Mouse (Mus musculus): ENCODE measurements around the gene Man1a. TPM values are rescaled to one million over a fixed set of nuclear protein-coding genes. Genes with fewer than 3 reads are reported as not detected.

Gene Man1a
- polyA plus RNA-seq, 1 experiment from 2014 or later = 4.0 TPM

GRCm38 (mm10) chr10:53938199-53938598 lies 138.2 kb downstream of the Man1a start:
- H3K9me3 ChIP-seq = no peaks in the 10 kb centered on the region
- 81% methylated on average over 3 of the region's 3 CpGs for WGBS
- no peaks in the 10 kb centered on the region for H3K4me1 ChIP-seq
- no peak overlapping the region for H3K4me2 ChIP-seq
- no peaks in the 10 kb centered on the region for H3K27me3 ChIP-seq
- no peak for ATAC-seq (ENCODE audit: insufficient number of reproducible peaks, insufficient read depth, low FRiP score, low TSS enrichment, low read depth)
- no peak overlapping the region for H3K4me3 ChIP-seq
- no peak overlapping the region for H3K9ac ChIP-seq
- no peaks in the 10 kb centered on the region for H3K36me3 ChIP-seq
- H3K27ac ChIP-seq = no peak overlapping the region

GRCm38 (mm10) chr10:53936078-53936477 lies 140.3 kb downstream of the Man1a start:
- H3K4me3 ChIP-seq = no peak overlapping the region
- 85% methylated on average over 3 of the region's 3 CpGs for WGBS
- no peaks in the 10 kb centered on the region for H3K9me3 ChIP-seq
- no peak overlapping the region for H3K9ac ChIP-seq
- no peak overlapping the region for H3K27ac ChIP-seq
- no peak overlapping the region for H3K4me2 ChIP-seq
- H3K4me1 ChIP-seq = no peaks in the 10 kb centered on the region
- H3K27me3 ChIP-seq = no peaks in the 10 kb centered on the region
- no peaks in the 10 kb centered on the region for H3K36me3 ChIP-seq
- ATAC-seq (ENCODE audit: insufficient number of reproducible peaks, insufficient read depth, low FRiP score, low TSS enrichment, low read depth) = no peak

GRCm38 (mm10) chr10:53929722-53930500 lies 146.5 kb downstream of the Man1a start:
- no peak for ATAC-seq (ENCODE audit: insufficient number of reproducible peaks, insufficient read depth, low FRiP score, low TSS enrichment, low read depth)
- Histone ChIP-seq H3K36me3 (no peaks in the 10 kb centered on the region), H3K9me3 (no peaks in the 10 kb centered on the region), H3K4me1 (no peaks in the 10 kb centered on the region), H3K4me2 (no peak overlapping the region), H3K9ac (no peak overlapping the region), H3K4me3 (no peak overlapping the region), H3K27ac (no peak overlapping the region), H3K27me3 (no peaks in the 10 kb centered on the region)
- 65% methylated on average over 4 of the region's 4 CpGs for WGBS

DNA sequence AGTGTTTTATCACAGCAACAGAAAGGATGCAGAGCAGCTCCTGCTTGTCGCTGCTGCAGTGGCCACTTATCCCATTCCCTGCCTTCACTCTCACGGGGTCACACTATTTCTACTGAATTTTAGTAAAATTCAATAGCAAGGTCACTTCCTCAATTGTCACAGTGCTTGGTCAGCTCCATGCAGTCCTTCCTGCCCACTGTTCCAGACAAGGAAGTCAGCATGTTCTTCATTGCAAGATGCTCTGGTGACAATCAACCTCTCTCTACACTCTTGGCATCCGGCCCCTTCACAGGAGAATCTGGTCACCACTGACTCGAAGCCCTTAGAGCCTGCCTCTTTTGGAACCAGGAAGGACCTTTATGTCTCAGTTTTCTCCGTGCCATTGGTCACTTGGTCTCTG lies 148.5 kb downstream of the Man1a start:
- Histone ChIP-seq H3K27ac (no peak overlapping the region), H3K4me3 (no peak overlapping the region), H3K4me2 (no peak overlapping the region), H3K9me3 (no peaks in the 10 kb centered on the region), H3K36me3 (no peaks in the 10 kb centered on the region), H3K4me1 (no peaks in the 10 kb centered on the region), H3K9ac (no peak overlapping the region), H3K27me3 (no peaks in the 10 kb centered on the region)
- ATAC-seq (ENCODE audit: insufficient number of reproducible peaks, insufficient read depth, low FRiP score, low TSS enrichment, low read depth) = no peak
- WGBS = 77% methylated on average over 5 of the region's 5 CpGs

DNA sequence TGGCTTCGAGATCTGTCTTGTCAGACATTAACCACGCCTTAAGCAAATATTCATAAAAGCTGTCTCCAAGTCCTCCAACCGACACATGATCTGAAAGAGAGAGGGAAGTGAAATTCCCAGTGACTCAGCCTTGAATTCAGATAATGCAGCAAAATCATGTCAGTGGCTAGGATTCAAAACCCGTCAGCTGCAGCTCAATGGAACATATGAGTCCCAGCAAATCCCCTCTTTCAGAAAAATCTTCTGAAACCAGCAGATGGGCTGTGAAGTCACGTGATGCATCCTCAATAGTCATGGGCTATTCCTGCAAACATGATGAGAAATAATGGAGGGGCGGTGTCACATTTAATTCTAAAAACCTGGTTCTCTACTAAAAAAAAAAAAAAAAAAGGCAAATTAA lies 151.0 kb downstream of the Man1a start:
- ATAC-seq (ENCODE audit: insufficient number of reproducible peaks, insufficient read depth, low FRiP score, low TSS enrichment, low read depth) = no peak
- no peaks in the 10 kb centered on the region for H3K4me1 ChIP-seq
- whole genome bisulfite sequencing = 68% methylated on average over 6 of the region's 6 CpGs
- H3K36me3 ChIP-seq = no peaks in the 10 kb centered on the region
- H3K27ac ChIP-seq = no peak overlapping the region
- H3K9me3 ChIP-seq = no peaks in the 10 kb centered on the region
- H3K4me2 ChIP-seq = no peak overlapping the region
- H3K4me3 ChIP-seq = no peak overlapping the region
- no peak overlapping the region for H3K9ac ChIP-seq
- no peaks in the 10 kb centered on the region for H3K27me3 ChIP-seq

DNA sequence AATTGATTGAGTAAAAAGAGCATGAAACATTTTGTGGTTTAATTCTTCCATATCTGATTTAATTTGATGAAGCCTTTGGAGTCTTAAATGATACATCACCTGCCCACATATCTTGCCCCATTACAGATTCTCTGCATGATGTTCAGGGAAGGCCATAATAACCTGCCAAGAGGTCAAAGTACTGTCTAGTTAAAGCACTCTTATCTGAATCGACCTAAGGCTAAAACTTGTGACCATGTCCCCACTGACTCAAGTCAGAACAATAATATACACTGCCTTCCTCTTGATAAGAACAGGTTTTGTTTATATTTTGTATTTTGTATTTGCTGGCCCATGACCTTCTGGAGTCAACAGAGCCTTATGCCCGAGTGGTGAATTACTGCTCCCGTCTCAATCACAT lies 154.2 kb downstream of the Man1a start:
- 78% methylated on average over 3 of the region's 3 CpGs for WGBS
- H3K4me2 ChIP-seq = no peak overlapping the region
- no peak overlapping the region for H3K9ac ChIP-seq
- no peak overlapping the region for H3K4me3 ChIP-seq
- H3K27me3 ChIP-seq = no peaks in the 10 kb centered on the region
- H3K27ac ChIP-seq = no peak overlapping the region
- H3K4me1 ChIP-seq = no peaks in the 10 kb centered on the region
- no peaks in the 10 kb centered on the region for H3K36me3 ChIP-seq
- no peaks in the 10 kb centered on the region for H3K9me3 ChIP-seq
- ATAC-seq (ENCODE audit: insufficient number of reproducible peaks, insufficient read depth, low FRiP score, low TSS enrichment, low read depth) = no peak

DNA sequence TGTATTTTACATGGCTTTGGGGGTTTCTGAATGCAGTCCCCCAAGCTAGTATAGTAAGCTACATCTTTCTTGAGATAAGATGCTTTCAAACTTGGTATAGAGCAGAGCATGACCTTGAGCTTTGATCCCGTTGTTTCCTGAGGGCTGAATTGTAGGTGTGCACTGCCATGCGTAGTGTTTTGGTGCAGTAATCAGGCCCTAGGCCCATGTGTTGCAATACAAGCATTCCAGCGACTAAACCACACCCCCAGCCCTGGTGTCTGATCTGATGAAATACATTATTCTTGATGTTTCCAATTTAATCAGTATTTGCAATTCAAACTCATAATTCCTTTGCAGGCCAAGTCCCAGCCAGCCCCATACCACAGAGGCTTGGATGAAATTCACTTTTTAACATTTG lies 158.9 kb downstream of the Man1a start:
- 70% methylated on average over 3 of the region's 3 CpGs for WGBS
- Histone ChIP-seq H3K27me3 (no peaks in the 10 kb centered on the region), H3K36me3 (no peaks in the 10 kb centered on the region), H3K9me3 (no peaks in the 10 kb centered on the region), H3K4me2 (no peak overlapping the region), H3K9ac (no peak overlapping the region), H3K4me1 (no peaks in the 10 kb centered on the region), H3K4me3 (no peak overlapping the region), H3K27ac (no peak overlapping the region)
- no peak for ATAC-seq (ENCODE audit: insufficient number of reproducible peaks, insufficient read depth, low FRiP score, low TSS enrichment, low read depth)

- no peak overlapping the region for H3K4me2 ChIP-seq
- H3K4me1 ChIP-seq = no peaks in the 10 kb centered on the region
- no peaks in the 10 kb centered on the region for H3K9me3 ChIP-seq
- no peaks in the 10 kb centered on the region for H3K27me3 ChIP-seq
- H3K36me3 ChIP-seq = no peaks in the 10 kb centered on the region
- no peak overlapping the region for H3K9ac ChIP-seq
- ATAC-seq (ENCODE audit: insufficient number of reproducible peaks, insufficient read depth, low FRiP score, low TSS enrichment, low read depth) = no peak
- no peak overlapping the region for H3K4me3 ChIP-seq
- no peak overlapping the region for H3K27ac ChIP-seq
- WGBS = 78% methylated on average over 6 of the region's 6 CpGs
Measured at GRCm38 (mm10) chr10:53915719-53916118, 160.7 kb downstream of the Man1a start.

- Histone ChIP-seq H3K27me3 (no peaks in the 10 kb centered on the region), H3K27ac (no peak overlapping the region), H3K9me3 (no peaks in the 10 kb centered on the region), H3K4me1 (no peaks in the 10 kb centered on the region), H3K4me2 (no peak overlapping the region), H3K9ac (no peak overlapping the region), H3K4me3 (no peak overlapping the region), H3K36me3 (no peaks in the 10 kb centered on the region)
- 38% methylated on average over 8 of the region's 8 CpGs for WGBS
- ATAC-seq (ENCODE audit: insufficient number of reproducible peaks, insufficient read depth, low FRiP score, low TSS enrichment, low read depth) = no peak
Measured at GRCm38 (mm10) chr10:53914974-53915609, 161.3 kb downstream of the Man1a start.

GRCm38 (mm10) chr10:53913546-53914312 lies 162.7 kb downstream of the Man1a start:
- no peak for ATAC-seq (ENCODE audit: insufficient number of reproducible peaks, insufficient read depth, low FRiP score, low TSS enrichment, low read depth)
- no peaks in the 10 kb centered on the region for H3K27me3 ChIP-seq
- H3K36me3 ChIP-seq = no peaks in the 10 kb centered on the region
- no peak overlapping the region for H3K9ac ChIP-seq
- H3K4me3 ChIP-seq = no peak overlapping the region
- H3K4me2 ChIP-seq = no peak overlapping the region
- H3K4me1 ChIP-seq = no peaks in the 10 kb centered on the region
- WGBS = 86% methylated on average over 4 of the region's 4 CpGs
- H3K9me3 ChIP-seq = no peaks in the 10 kb centered on the region
- no peak overlapping the region for H3K27ac ChIP-seq

- Histone ChIP-seq H3K4me1 (no peaks in the 10 kb centered on the region), H3K9me3 (no peaks in the 10 kb centered on the region), H3K36me3 (no peaks in the 10 kb centered on the region), H3K4me3 (no peak overlapping the region), H3K27me3 (no peaks in the 10 kb centered on the region), H3K9ac (no peak overlapping the region), H3K27ac (no peak overlapping the region), H3K4me2 (no peak overlapping the region)
- ATAC-seq (ENCODE audit: insufficient number of reproducible peaks, insufficient read depth, low FRiP score, low TSS enrichment, low read depth) = no peak
- WGBS = 55% methylated on average over 4 of the region's 4 CpGs
Measured at GRCm38 (mm10) chr10:53889512-53889911, 186.9 kb downstream of the Man1a start.
